Mouse (Mus musculus): ENCODE results near the gene Cblb. TPM values are rescaled to one million over a fixed set of nuclear protein-coding genes. Genes with fewer than 3 reads are reported as not detected.

Cblb gene
- polyA plus RNA-seq, 1 experiment from 2014 or later = 11.5 TPM

- peaks cover 9% of the 10 kb centered on the region; the same call in 1 of the 2 replicates for H3K36me3 ChIP-seq
- ATAC-seq (ENCODE audit: low FRiP score, low read depth) = no peak
- no peak overlapping the region for H3K27ac ChIP-seq (replicated peaks)
- WGBS = 90% methylated on average over 5 of the region's 5 CpGs
- H3K9me3 ChIP-seq = no peaks in the 10 kb centered on the region
- no peak overlapping the region for H3K4me2 ChIP-seq
- H3K9ac ChIP-seq = no peak overlapping the region
- H3K4me1 ChIP-seq (replicated peaks) = no peaks in the 10 kb centered on the region
- no peak overlapping the region for H3K4me3 ChIP-seq
- H3K27me3 ChIP-seq = no peaks in the 10 kb centered on the region
These were observed 113.8 kb downstream of the Cblb start for GRCm38 (mm10) chr16:52144792-52145191.

- H3K9ac ChIP-seq = no peak overlapping the region
- H3K36me3 ChIP-seq = peaks cover 9% of the 10 kb centered on the region; the same call in 1 of the 2 replicates
- H3K9me3 ChIP-seq = no peaks in the 10 kb centered on the region
- H3K4me2 ChIP-seq = no peak overlapping the region
- H3K27me3 ChIP-seq = no peaks in the 10 kb centered on the region
- 94% methylated on average over 4 of the region's 4 CpGs for WGBS
- no peak for ATAC-seq (ENCODE audit: low FRiP score, low read depth)
- no peak overlapping the region for H3K4me3 ChIP-seq
- no peak overlapping the region for H3K27ac ChIP-seq (replicated peaks)
- H3K4me1 ChIP-seq (replicated peaks) = no peaks in the 10 kb centered on the region
These were observed 114.5 kb downstream of the Cblb start for GRCm38 (mm10) chr16:52145552-52145951.

- Histone ChIP-seq H3K4me2 (no peak overlapping the region), H3K4me3 (no peak overlapping the region), H3K9ac (no peak overlapping the region), H3K9me3 (no peaks in the 10 kb centered on the region), H3K27me3 (no peaks in the 10 kb centered on the region), H3K36me3 (peaks cover 9% of the 10 kb centered on the region; the same call in 1 of the 2 replicates), H3K27ac (replicated peaks) (no peak overlapping the region), H3K4me1 (replicated peaks) (no peaks in the 10 kb centered on the region)
- 70% methylated on average over 11 of the region's 11 CpGs for WGBS
- no peak for ATAC-seq (ENCODE audit: low FRiP score, low read depth)
These were observed 116.1 kb downstream of the Cblb start for GRCm38 (mm10) chr16:52146976-52147696.

GRCm38 (mm10) chr16:52148041-52148440, 117.0 kb downstream of the Cblb start:
- Histone ChIP-seq H3K4me2 (no peak overlapping the region), H3K9ac (no peak overlapping the region), H3K9me3 (no peaks in the 10 kb centered on the region), H3K27me3 (no peaks in the 10 kb centered on the region), H3K27ac (replicated peaks) (no peak overlapping the region), H3K36me3 (peaks cover 7% of the 10 kb centered on the region; the same call in 1 of the 2 replicates), H3K4me1 (replicated peaks) (no peaks in the 10 kb centered on the region), H3K4me3 (no peak overlapping the region)
- WGBS = 91% methylated on average over 6 of the region's 6 CpGs
- ATAC-seq (ENCODE audit: low FRiP score, low read depth) = no peak

GRCm38 (mm10) chr16:52149135-52149769, 118.2 kb downstream of the Cblb start:
- WGBS = 86% methylated on average over 6 of the region's 6 CpGs

GRCm38 (mm10) chr16:52155030-52155696, 124.1 kb downstream of the Cblb start:
- Histone ChIP-seq H3K4me3 (no peak overlapping the region), H3K27ac (replicated peaks) (no peak overlapping the region), H3K4me1 (replicated peaks) (no peaks in the 10 kb centered on the region), H3K4me2 (no peak overlapping the region), H3K27me3 (no peaks in the 10 kb centered on the region), H3K36me3 (no peaks in the 10 kb centered on the region), H3K9me3 (no peaks in the 10 kb centered on the region), H3K9ac (no peak overlapping the region)
- WGBS = 83% methylated on average over 5 of the region's 5 CpGs
- no peak for ATAC-seq (ENCODE audit: low FRiP score, low read depth)

More at GRCm38 (mm10) chr16:52149135-52149769, 118.2 kb downstream of the Cblb start:
- Histone ChIP-seq H3K9ac (no peak overlapping the region), H3K36me3 (no peaks in the 10 kb centered on the region), H3K4me1 (replicated peaks) (no peaks in the 10 kb centered on the region), H3K4me3 (no peak overlapping the region), H3K4me2 (no peak overlapping the region), H3K27me3 (no peaks in the 10 kb centered on the region), H3K27ac (replicated peaks) (no peak overlapping the region), H3K9me3 (no peaks in the 10 kb centered on the region)
- no peak for ATAC-seq (ENCODE audit: low FRiP score, low read depth)

GRCm38 (mm10) chr16:52159958-52160504, 129.0 kb downstream of the Cblb start:
- no peaks in the 10 kb centered on the region for H3K36me3 ChIP-seq
- no peak overlapping the region for H3K9ac ChIP-seq
- 0 out of 2 replicates have a peak, but pooled peaks have one; percentile 6 for ATAC-seq (ENCODE audit: low FRiP score, low read depth)
- H3K27me3 ChIP-seq = no peaks in the 10 kb centered on the region
- WGBS = 85% methylated on average over 6 of the region's 6 CpGs
- no peak overlapping the region for H3K4me2 ChIP-seq
- no peaks in the 10 kb centered on the region for H3K9me3 ChIP-seq
- no peak overlapping the region for H3K27ac ChIP-seq (replicated peaks)
- no peak overlapping the region for H3K4me3 ChIP-seq
- no peaks in the 10 kb centered on the region for H3K4me1 ChIP-seq (replicated peaks)

GRCm38 (mm10) chr16:52164246-52164645, 133.2 kb downstream of the Cblb start:
- Histone ChIP-seq H3K9me3 (no peaks in the 10 kb centered on the region), H3K27me3 (no peaks in the 10 kb centered on the region), H3K27ac (replicated peaks) (no peak overlapping the region), H3K36me3 (peaks cover 7% of the 10 kb centered on the region), H3K4me3 (no peak overlapping the region), H3K4me2 (no peak overlapping the region), H3K9ac (no peak overlapping the region), H3K4me1 (replicated peaks) (no peaks in the 10 kb centered on the region)
- no peak; the same call in 1 of the 2 replicates for ATAC-seq (ENCODE audit: low FRiP score, low read depth)
- WGBS = 83% methylated on average over 9 of the region's 9 CpGs

GRCm38 (mm10) chr16:52173253-52173652, 142.2 kb downstream of the Cblb start:
- no peaks in the 10 kb centered on the region for H3K27me3 ChIP-seq
- no peak overlapping the region for H3K4me3 ChIP-seq
- no peaks in the 10 kb centered on the region for H3K4me1 ChIP-seq (replicated peaks)
- no peak for ATAC-seq (ENCODE audit: low FRiP score, low read depth)
- no peak overlapping the region for H3K4me2 ChIP-seq
- no peak overlapping the region for H3K9ac ChIP-seq
- H3K36me3 ChIP-seq = peaks cover 5% of the 10 kb centered on the region; the same call in 1 of the 2 replicates
- no peak overlapping the region for H3K27ac ChIP-seq (replicated peaks)
- H3K9me3 ChIP-seq = no peaks in the 10 kb centered on the region

GRCm38 (mm10) chr16:52179839-52180238, 148.8 kb downstream of the Cblb start:
- Histone ChIP-seq H3K27ac (replicated peaks) (no peak overlapping the region), H3K4me1 (replicated peaks) (no peaks in the 10 kb centered on the region), H3K9me3 (no peaks in the 10 kb centered on the region), H3K36me3 (peaks cover 4% of the 10 kb centered on the region; the same call in 1 of the 2 replicates), H3K27me3 (no peaks in the 10 kb centered on the region), H3K4me3 (no peak overlapping the region), H3K4me2 (no peak overlapping the region), H3K9ac (no peak overlapping the region)
- 97% methylated on average over 3 of the region's 3 CpGs for WGBS
- ATAC-seq (ENCODE audit: low FRiP score, low read depth) = no peak

GRCm38 (mm10) chr16:52182057-52182456, 151.0 kb downstream of the Cblb start:
- Histone ChIP-seq H3K4me3 (no peak overlapping the region), H3K27ac (replicated peaks) (no peak overlapping the region), H3K36me3 (peaks cover 8% of the 10 kb centered on the region), H3K4me1 (replicated peaks) (no peaks in the 10 kb centered on the region), H3K9me3 (no peaks in the 10 kb centered on the region), H3K9ac (no peak overlapping the region), H3K4me2 (no peak overlapping the region), H3K27me3 (no peaks in the 10 kb centered on the region)
- 88% methylated on average over 7 of the region's 7 CpGs for WGBS
- no peak for ATAC-seq (ENCODE audit: low FRiP score, low read depth)

GRCm38 (mm10) chr16:52184350-52184749, 153.3 kb downstream of the Cblb start:
- Histone ChIP-seq H3K9ac (no peak overlapping the region), H3K4me2 (no peak overlapping the region), H3K9me3 (no peaks in the 10 kb centered on the region), H3K4me3 (no peak overlapping the region), H3K4me1 (replicated peaks) (no peaks in the 10 kb centered on the region), H3K36me3 (peaks cover 8% of the 10 kb centered on the region), H3K27ac (replicated peaks) (no peak overlapping the region), H3K27me3 (no peaks in the 10 kb centered on the region)
- WGBS = 83% methylated on average over 10 of the region's 10 CpGs
- ATAC-seq (ENCODE audit: low FRiP score, low read depth) = no peak
